Mouse (Mus musculus) left cerebral cortex, adult 18-20 months (tissue): ENCODE data around the gene Itgav. TPM values are rescaled to one million over a fixed set of nuclear protein-coding genes. Genes with fewer than 3 reads are reported as not detected.

ENCODE experiments used
- DNase-seq, 2 experiments: peaks; one replicate each; pipeline ENCODE4 v3.0.0; 2021 to 2022; ENCODE audit warnings: low spot score in 2 of 2, mixed read lengths in 1 of 2
- total RNA-seq, 2 experiments: library from RNA; stranded (reverse); gene quantifications; 2 replicates each; pipeline ENCODE4 v1.2.3; 2021

The Itgav gene
- total RNA-seq, 2 experiments from 2014 or later = 138 to 149 TPM

- peak; percentile 88 to 92 for DNase-seq
Observed at GRCm38 (mm10) chr2:83812483-83813272, 88.5 kb downstream of the Itgav start, which contains the start of gene Fam171b. Gene Fam171b (plus strand): TSS chr2:83812636.

- peak; percentile 43 to 53 for DNase-seq
Observed at GRCm38 (mm10) chr2:83813273-83813892, 89.2 kb downstream of the Itgav start.

GRCm38 (mm10) chr2:83814009-83814408 lies 89.8 kb downstream of the Itgav start:
- peak; percentile 66 to 68 for DNase-seq

- DNase-seq = no peak
Observed at GRCm38 (mm10) chr2:83816147-83816546, 92.0 kb downstream of the Itgav start.

- no peak for DNase-seq
Observed at GRCm38 (mm10) chr2:83825161-83825560, 101.0 kb downstream of the Itgav start.

- DNase-seq = no peak
Observed at GRCm38 (mm10) chr2:83828895-83829539, 104.8 kb downstream of the Itgav start.

GRCm38 (mm10) chr2:83832903-83833302 lies 108.7 kb downstream of the Itgav start:
- no peak for DNase-seq

- DNase-seq = no peak
Observed at GRCm38 (mm10) chr2:83835313-83836070, 111.3 kb downstream of the Itgav start.

- no peak for DNase-seq
Observed at GRCm38 (mm10) chr2:83848495-83848894, 124.3 kb downstream of the Itgav start.

GRCm38 (mm10) chr2:83853423-83853822 lies 129.2 kb downstream of the Itgav start:
- DNase-seq = no peak

- DNase-seq = no peak
Observed at GRCm38 (mm10) chr2:83856236-83856635, 132.0 kb downstream of the Itgav start.

Other genes starting within 250 kb of the Itgav start
- gene Zc3h15, start 80.0 kb upstream of the Itgav start, total RNA-seq = 100 to 1,000 TPM; 142 to 145 TPM
- 100 to 1,000 TPM; 206 to 215 TPM for gene Fam171b, start 88.2 kb downstream of the Itgav start, total RNA-seq
- gene Zswim2, start 216.8 kb downstream of the Itgav start, total RNA-seq = not detected
- gene Gm13698, start 231.3 kb downstream of the Itgav start, total RNA-seq = 1 to 10 TPM; 1.3 to 1.5 TPM
- gene Gm13693, start 237.1 kb downstream of the Itgav start, total RNA-seq = 1 to 10 TPM; 1.3 to 1.5 TPM
- 1 to 10 TPM in 1 of 2 experiments, not detected in 1; 1.3 TPM for gene Gm13695, start 242.9 kb downstream of the Itgav start, total RNA-seq
- gene Gm13696, start 248.7 kb downstream of the Itgav start, total RNA-seq = 1 to 10 TPM; 1.3 to 1.5 TPM